Mouse (Mus musculus) liver, adult 2 months (tissue): ENCODE measurements around the gene Gp1bb.

Experiments
- CTCF ChIP-seq: fragments of 200-500 bp; IDR thresholded peaks from 2 replicates; pipeline ENCODE4 v1.5.1; 2011; ENCODE audit warnings: low read depth, low read length, control low read depth
- POLR2A ChIP-seq: fragments of 200-500 bp; IDR thresholded peaks from 2 replicates; pipeline ENCODE4 v1.6.1; 2011; ENCODE audit warnings: low read length, control low read depth; ENCODE audit not compliant: insufficient read depth; ENCODE audit errors: extremely low read depth

- TF ChIP-seq CTCF (no peak), POLR2A (no peak)
These were observed 10.5 kb downstream of the Gp1bb start for GRCm38 (mm10) chr16:18611752-18612151.
